Mouse (Mus musculus) bone marrow macrophage, adult 2 months (primary cell): ENCODE measurements at regions not wholly inside any gene's neighbourhood (a gene's known extent, or its start where the extent isn't known, plus 50 kb on each side); places are given as distances from the start of the nearest gene placed in this dataset.

Experiments
- CTCF ChIP-seq: IDR thresholded peaks from 2 replicates; pipeline ENCODE4 v1.5.1; 2012; ENCODE audit warnings: low read depth, mild to moderate bottlenecking, low read length, moderate library complexity
- POLR2A ChIP-seq: IDR thresholded peaks from 2 replicates; pipeline ENCODE4 v1.6.1; 2012; ENCODE audit warnings: mild to moderate bottlenecking, low read depth, low read length, borderline replicate concordance

DNA sequence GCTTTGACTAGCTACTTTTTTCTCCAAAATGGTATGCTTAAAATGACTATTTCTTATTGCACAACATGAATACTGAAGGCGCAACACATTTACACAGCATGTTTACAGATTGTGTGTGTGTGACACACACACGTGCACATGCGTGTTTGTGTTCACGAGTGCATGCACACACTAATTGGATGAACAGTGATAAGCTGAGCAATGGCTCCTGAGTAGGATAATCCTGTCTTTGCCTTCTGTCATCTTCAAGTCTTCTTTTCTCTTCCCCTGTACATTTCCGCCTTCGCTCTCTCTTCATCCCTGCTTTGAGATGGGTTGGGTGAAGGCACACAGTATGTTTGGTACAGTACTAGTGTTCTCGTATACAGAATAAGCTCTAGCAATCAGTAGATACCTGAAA lies 106.5 kb upstream of the Mkln1 start:
- no peak for TF ChIP-seq CTCF
- TF ChIP-seq POLR2A: no peak
